Mouse (Mus musculus) heart, embryonic 16.5 days (tissue): Measurements from ENCODE around the gene Gpr12. TPM values are rescaled to one million over a fixed set of nuclear protein-coding genes. Genes with fewer than 3 reads are reported as not detected.
"Not testable (repeated sequence)": the region's sequence is repeated elsewhere in the genome, so short reads cannot be mapped to it uniquely, and the experiment has no call there.

Experiments
- ATAC-seq: fragments of 200-750 bp; cut with Nextera tagmentation; replicated peaks from 2 replicates; pipeline ENCODE4 v1.8.0; 2017; ENCODE audit warnings: moderate number of reproducible peaks; ENCODE audit not compliant: insufficient read depth, low FRiP score; ENCODE audit errors: extremely low read depth
- H3K27ac ChIP-seq: fragments of 300-500 bp; sonication (generic); 2 replicates; pipeline ENCODE4 v1.5.1; 2014; ENCODE audit warnings: mild to moderate bottlenecking, low read length, control low read depth, moderate library complexity
- H3K27me3 ChIP-seq: fragments of 300-500 bp; sonication (generic); 2 replicates; pipeline ENCODE4 v1.6.1; 2014; ENCODE audit warnings: low read length, mixed read lengths; ENCODE audit not compliant: control insufficient read depth, insufficient read depth
- H3K36me3 ChIP-seq: fragments of 300-500 bp; sonication (generic); 2 replicates; pipeline ENCODE4 v1.6.1; 2014; ENCODE audit not compliant: control insufficient read depth, insufficient read depth
- H3K4me1 ChIP-seq: fragments of 300-500 bp; sonication (generic); 2 replicates; pipeline ENCODE4 v1.6.1; 2014; ENCODE audit warnings: low read length, mixed read lengths; ENCODE audit not compliant: control insufficient read depth, insufficient read depth
- H3K4me2 ChIP-seq: fragments of 300-500 bp; sonication (generic); 2 replicates; pipeline ENCODE4 v1.6.1; 2014; ENCODE audit warnings: low read depth, mild to moderate bottlenecking, control low read depth, low read length
- H3K4me3 ChIP-seq: fragments of 300-500 bp; sonication (generic); 2 replicates; pipeline ENCODE4 v1.5.1; 2014; ENCODE audit warnings: mild to moderate bottlenecking, control low read depth, low read length
- H3K9ac ChIP-seq: fragments of 300-500 bp; sonication (generic); 2 replicates; pipeline ENCODE4 v1.6.1; 2014; ENCODE audit warnings: low read length, control low read depth
- H3K9me3 ChIP-seq: fragments of 300-500 bp; sonication (generic); replicated peaks from 2 replicates; pipeline ENCODE4 v1.6.1; 2016; ENCODE audit warnings: low read length; ENCODE audit not compliant: control insufficient read depth
- WGBS: fragments of 180-500 bp; shearing (Covaris S2); extraction: QIAGEN DNeasy Blood & Tissue Kit; methylation state at CpG from one replicate; pipeline ENCODE4 v1.1.7; 2014; 5-methylcytosine and 5-hydroxymethylcytosine counted together
- polyA plus RNA-seq: library from polyadenylated mRNA; unstranded; fragments of >200 nt; fragmentation: Nextera tagmentation; extraction: Ambion mirVana; gene quantifications from 2 replicates; pipeline ENCODE4 v1.2.1, GENCODE M21; 2015

Gpr12 gene
- polyA plus RNA-seq, 1 experiment from 2014 or later: not detected

- Histone ChIP-seq H3K4me2 (no peak overlapping the region), H3K4me1 (no peaks in the 10 kb centered on the region), H3K9me3 (0 out of 2 replicates have a peak, but pooled peaks cover 2% of the 10 kb centered on the region), H3K36me3 (no peaks in the 10 kb centered on the region), H3K27me3 (no peaks in the 10 kb centered on the region), H3K27ac (no peak overlapping the region), H3K9ac (no peak overlapping the region), H3K4me3 (no peak overlapping the region)
- no peak for ATAC-seq
- 64% methylated on average over 10 of the region's 10 CpGs for WGBS
Measured at GRCm38 (mm10) chr5:146609646-146610045, 24.6 kb upstream of the Gpr12 start.

DNA sequence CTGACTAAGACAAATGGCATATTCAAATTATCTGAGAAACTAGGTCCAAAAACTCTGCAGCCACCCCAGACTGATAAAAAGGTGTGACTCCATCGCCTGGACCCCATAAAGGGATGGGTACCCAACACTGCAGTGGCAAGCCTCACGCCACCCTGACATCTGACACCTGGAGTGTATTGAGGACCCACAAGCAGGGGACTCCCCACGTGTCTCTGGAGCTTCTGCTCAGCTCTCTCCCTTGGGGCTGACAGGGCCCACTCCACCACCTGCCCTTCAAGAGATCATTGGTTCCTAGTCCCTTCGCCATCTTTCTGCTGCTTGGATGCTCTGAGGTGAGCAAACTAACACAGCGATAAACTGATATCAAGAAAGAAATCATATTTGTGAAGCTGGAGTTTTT lies 22.8 kb upstream of the Gpr12 start:
- WGBS: 69% methylated on average over 5 of the region's 5 CpGs
- ATAC-seq: no peak
- Histone ChIP-seq H3K4me1 (no peaks in the 10 kb centered on the region), H3K27ac (no peak overlapping the region), H3K4me2 (no peak overlapping the region), H3K27me3 (no peaks in the 10 kb centered on the region), H3K4me3 (no peak overlapping the region), H3K36me3 (no peaks in the 10 kb centered on the region), H3K9ac (no peak overlapping the region), H3K9me3 (no peaks in the 10 kb centered on the region)

- WGBS: 85% methylated on average over 5 of the region's 5 CpGs
Measured at GRCm38 (mm10) chr5:146606895-146607294, 21.9 kb upstream of the Gpr12 start.

GRCm38 (mm10) chr5:146606221-146606620 lies 21.2 kb upstream of the Gpr12 start:
- H3K27ac ChIP-seq: no peak overlapping the region
- no peaks in the 10 kb centered on the region for H3K4me1 ChIP-seq
- H3K9ac ChIP-seq: no peak overlapping the region
- H3K27me3 ChIP-seq: no peaks in the 10 kb centered on the region
- no peaks in the 10 kb centered on the region for H3K9me3 ChIP-seq
- no peaks in the 10 kb centered on the region for H3K36me3 ChIP-seq
- 59% methylated on average over 5 of the region's 5 CpGs for WGBS
- H3K4me2 ChIP-seq: no peak overlapping the region
- ATAC-seq: no peak
- H3K4me3 ChIP-seq: no peak overlapping the region

More at GRCm38 (mm10) chr5:146606895-146607294, 21.9 kb upstream of the Gpr12 start:
- no peaks in the 10 kb centered on the region for H3K27me3 ChIP-seq
- no peaks in the 10 kb centered on the region for H3K9me3 ChIP-seq
- ATAC-seq: no peak
- H3K4me3 ChIP-seq: no peak overlapping the region
- no peak overlapping the region for H3K9ac ChIP-seq
- H3K36me3 ChIP-seq: no peaks in the 10 kb centered on the region
- H3K4me1 ChIP-seq: no peaks in the 10 kb centered on the region
- H3K27ac ChIP-seq: no peak overlapping the region
- no peak overlapping the region for H3K4me2 ChIP-seq

- Histone ChIP-seq H3K4me3 (no peak overlapping the region), H3K27me3 (no peaks in the 10 kb centered on the region), H3K27ac (no peak overlapping the region), H3K4me1 (no peaks in the 10 kb centered on the region), H3K36me3 (no peaks in the 10 kb centered on the region), H3K9me3 (no peaks in the 10 kb centered on the region), H3K4me2 (no peak overlapping the region), H3K9ac (no peak overlapping the region)
- no peak for ATAC-seq
- 70% methylated on average over 5 of the region's 5 CpGs for WGBS
Measured at GRCm38 (mm10) chr5:146599970-146600369, 14.9 kb upstream of the Gpr12 start.

- ATAC-seq, H3K27me3 ChIP-seq, H3K4me2 ChIP-seq, H3K4me1 ChIP-seq, H3K9ac ChIP-seq, H3K9me3 ChIP-seq, H3K4me3 ChIP-seq, H3K27ac ChIP-seq, H3K36me3 ChIP-seq: not testable (repeated sequence)
- WGBS: 77% methylated on average over 7 of the region's 7 CpGs
Measured at GRCm38 (mm10) chr5:146599216-146599615, 14.2 kb upstream of the Gpr12 start.

DNA sequence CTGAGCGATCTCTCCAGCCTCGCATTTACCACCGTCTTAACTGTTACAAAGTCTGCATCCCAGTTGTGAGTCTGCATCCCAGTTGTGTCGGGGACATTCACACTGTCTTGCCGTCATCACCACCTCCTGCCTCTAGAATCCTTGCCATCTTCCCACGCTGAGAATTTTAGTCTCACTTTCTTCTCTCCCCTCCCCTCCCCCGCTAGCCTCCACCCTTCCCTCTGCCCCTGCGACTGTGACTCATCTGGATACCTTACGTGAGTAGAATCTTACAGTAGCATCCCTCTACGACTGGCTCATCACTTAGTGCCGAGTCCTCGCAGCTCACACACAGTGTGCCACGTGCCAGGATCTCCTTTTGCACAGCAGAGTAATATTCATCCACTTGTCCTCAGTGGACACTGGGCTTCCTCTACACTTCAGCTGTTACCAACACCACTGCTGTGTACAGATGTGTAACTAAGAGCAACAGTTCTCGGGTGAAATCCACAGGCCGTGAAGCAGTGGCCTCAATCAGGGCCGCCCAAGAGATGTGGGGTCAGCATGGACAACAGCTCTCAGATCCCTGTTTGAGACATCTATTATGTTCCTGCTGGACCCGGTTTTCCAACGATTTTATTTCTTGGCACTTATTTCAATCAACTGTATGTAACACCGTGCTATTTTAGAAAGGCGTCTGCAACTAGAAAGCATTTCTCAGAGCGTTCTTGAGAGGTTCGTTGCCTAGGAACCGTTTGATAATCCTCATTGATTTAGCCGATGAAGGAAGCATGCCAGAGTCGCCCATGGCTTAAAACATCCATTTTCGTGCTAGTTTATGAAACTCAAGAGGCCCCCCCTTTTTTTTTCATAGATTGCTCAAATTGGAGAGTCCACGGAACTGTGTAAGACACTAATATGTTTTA lies 13.4 kb upstream of the Gpr12 start:
- Histone ChIP-seq H3K9me3 (peaks cover 5% of the 10 kb centered on the region; the same call in 1 of the 2 replicates), H3K4me2 (no peak overlapping the region), H3K27ac (no peak overlapping the region), H3K4me1 (no peaks in the 10 kb centered on the region), H3K9ac (no peak overlapping the region), H3K4me3 (no peak overlapping the region), H3K27me3 (no peaks in the 10 kb centered on the region), H3K36me3 (no peaks in the 10 kb centered on the region)
- ATAC-seq: no peak
- 82% methylated on average over 27 of the region's 27 CpGs for WGBS

DNA sequence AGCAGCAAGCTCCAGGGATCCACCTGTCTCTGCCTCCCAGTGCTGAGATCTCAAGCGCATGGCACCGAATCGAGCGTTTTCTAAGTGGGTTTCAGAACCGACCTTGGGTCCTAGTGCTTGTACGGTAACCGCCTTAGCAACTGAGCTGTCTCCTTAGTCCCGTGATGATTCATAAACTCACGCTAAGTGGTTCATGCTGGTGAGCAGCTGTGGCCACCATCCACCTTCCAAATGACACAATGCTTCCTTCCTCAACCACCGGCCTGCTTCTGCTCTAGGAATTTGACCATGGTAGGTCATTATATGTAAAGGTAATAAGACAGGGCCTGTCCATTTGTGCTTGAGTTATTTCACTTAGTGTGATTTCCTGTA lies 12.4 kb upstream of the Gpr12 start:
- 87% methylated on average over 10 of the region's 10 CpGs for WGBS
- Histone ChIP-seq H3K4me1 (no peaks in the 10 kb centered on the region), H3K36me3 (no peaks in the 10 kb centered on the region), H3K27ac (no peak overlapping the region), H3K4me3 (no peak overlapping the region), H3K27me3 (no peaks in the 10 kb centered on the region), H3K9me3 (peaks cover 5% of the 10 kb centered on the region; the same call in 1 of the 2 replicates), H3K4me2 (no peak overlapping the region), H3K9ac (no peak overlapping the region)
- no peak for ATAC-seq

- 71% methylated on average over 18 of the region's 18 CpGs for WGBS
- Histone ChIP-seq H3K4me2 (no peak overlapping the region), H3K4me3 (no peak overlapping the region), H3K9ac (no peak overlapping the region), H3K4me1 (no peaks in the 10 kb centered on the region), H3K27me3 (no peaks in the 10 kb centered on the region), H3K9me3 (peaks cover 5% of the 10 kb centered on the region; the same call in 1 of the 2 replicates), H3K36me3 (no peaks in the 10 kb centered on the region), H3K27ac (no peak overlapping the region)
- ATAC-seq: no peak
Measured at GRCm38 (mm10) chr5:146596612-146597502, 11.8 kb upstream of the Gpr12 start.
